Mouse (Mus musculus) C2C12 (cell line): ENCODE data around the gene Fam174b.

Experiments
- CTCF ChIP-seq: IDR thresholded peaks from one replicate; pipeline ENCODE4 v1.5.1; 2011; ENCODE audit not compliant: control insufficient read depth, insufficient read depth, insufficient read length
- FOSL1 ChIP-seq: IDR thresholded peaks from one replicate; pipeline ENCODE4 v1.8.0; 2011; ENCODE audit warnings: mild to moderate bottlenecking, low read length; ENCODE audit not compliant: poor library complexity, insufficient read depth, severe bottlenecking
- MAX ChIP-seq: IDR thresholded peaks from one replicate; pipeline ENCODE4 v1.6.1; 2011; ENCODE audit warnings: mild to moderate bottlenecking, control low read depth
- MYOD1 ChIP-seq: IDR thresholded peaks from one replicate; pipeline ENCODE4 v1.6.1; 2011; ENCODE audit warnings: low read depth; ENCODE audit not compliant: control insufficient read depth, insufficient read length
- MYOG ChIP-seq: IDR thresholded peaks from one replicate; pipeline ENCODE4 v1.6.1; 2011; ENCODE audit not compliant: control insufficient read depth, insufficient read length; ENCODE audit errors: extremely low read depth
- USF1 ChIP-seq: IDR thresholded peaks from one replicate; pipeline ENCODE4 v1.6.1; 2011; ENCODE audit warnings: low read depth, mild to moderate bottlenecking, control low read depth, moderate library complexity

DNA sequence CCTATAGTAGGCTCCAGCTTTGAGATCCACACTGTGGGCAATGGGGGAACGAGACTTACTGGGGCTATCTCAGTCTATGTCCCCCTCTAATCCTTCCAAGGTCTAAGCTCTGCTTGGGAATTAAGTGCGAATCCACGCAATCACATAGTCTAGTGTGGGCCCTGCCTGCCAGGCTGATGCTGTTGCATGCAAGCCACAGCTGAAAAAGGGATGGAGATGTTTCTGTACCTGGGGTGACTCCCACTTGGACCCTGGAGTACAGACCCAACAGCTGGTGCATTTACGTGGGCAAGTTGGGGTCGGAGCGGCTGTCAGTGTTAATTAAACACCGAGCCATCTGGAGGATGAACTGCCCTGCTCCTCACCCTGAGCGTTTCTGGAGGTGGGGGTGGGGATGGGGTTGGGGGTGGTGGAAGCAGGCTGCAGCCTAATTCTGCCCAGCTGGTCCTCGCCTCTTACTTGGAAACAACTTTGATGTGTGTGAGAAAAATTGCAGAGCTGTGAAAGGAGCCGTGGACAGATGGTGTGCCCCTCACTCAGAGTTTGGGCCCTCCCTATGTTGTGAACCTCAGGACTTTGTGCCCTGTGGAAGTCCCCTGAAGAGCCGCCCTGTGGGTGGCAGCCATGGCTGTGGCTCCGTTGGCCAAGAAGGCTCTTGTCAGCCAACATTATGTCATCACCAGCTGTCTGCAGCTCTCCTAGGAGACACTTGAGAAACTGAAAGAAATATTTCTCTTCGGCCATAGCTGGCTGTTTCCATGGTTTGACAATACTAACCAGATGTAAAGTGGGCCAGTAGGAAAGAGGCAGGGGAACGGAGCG lies 24.0 kb upstream of the Fam174b start:
- TF ChIP-seq CTCF (no peak), MYOG (no peak), FOSL1 (no peak), USF1 (no peak), MAX (no peak), MYOD1 (no peak)
